Mouse (Mus musculus) forebrain, embryonic 14.5 days (tissue): ENCODE measurements around the gene Slc7a15. TPM values are rescaled to one million over a fixed set of nuclear protein-coding genes. Genes with fewer than 3 reads are reported as not detected.

Experiments used
- ATAC-seq: fragments of 200-750 bp; cut with Nextera tagmentation; 2 replicates; pipeline ENCODE4 v1.8.0; 2017; ENCODE audit warnings: mild to moderate bottlenecking, moderate library complexity
- DNase-seq: peaks from one replicate; pipeline ENCODE4 v3.0.0-alpha.2; 2015; ENCODE audit warnings: low spot score
- H3K27ac ChIP-seq: fragments of 300-500 bp; sonication (generic); 2 replicates; pipeline ENCODE4 v1.5.1; 2014; ENCODE audit warnings: low read depth, mild to moderate bottlenecking, control low read depth, low read length, moderate library complexity
- H3K27me3 ChIP-seq: fragments of 300-500 bp; sonication (generic); replicated peaks from 2 replicates; pipeline ENCODE4 v1.6.1; 2014; ENCODE audit warnings: low read length, control low read depth, mixed read lengths; ENCODE audit not compliant: control insufficient read depth, insufficient read depth
- H3K36me3 ChIP-seq: fragments of 300-500 bp; sonication (generic); 2 replicates; pipeline ENCODE4 v1.6.1; 2014; ENCODE audit warnings: low read length, control low read depth; ENCODE audit not compliant: control insufficient read depth, insufficient read depth
- H3K4me1 ChIP-seq: fragments of 300-500 bp; sonication (generic); 2 replicates; pipeline ENCODE4 v1.6.1; 2014; ENCODE audit warnings: antibody characterized with exemption, low read length, control low read depth; ENCODE audit not compliant: control insufficient read depth, insufficient read depth
- H3K4me2 ChIP-seq: fragments of 300-500 bp; sonication (generic); 2 replicates; pipeline ENCODE4 v1.6.1; 2014; ENCODE audit warnings: mild to moderate bottlenecking, control low read depth, low read length
- H3K4me3 ChIP-seq: fragments of 300-500 bp; sonication (generic); 2 replicates; pipeline ENCODE4 v1.5.1; 2014; ENCODE audit warnings: low read depth, low read length, control low read depth
- H3K9ac ChIP-seq: fragments of 300-500 bp; sonication (generic); 2 replicates; pipeline ENCODE4 v1.6.1; 2014; ENCODE audit warnings: mild to moderate bottlenecking, low read length, control low read depth, moderate library complexity
- H3K9me3 ChIP-seq: fragments of 300-500 bp; sonication (generic); replicated peaks from 2 replicates; pipeline ENCODE4 v1.6.1; 2016; ENCODE audit warnings: low read length, control low read depth, mixed read lengths; ENCODE audit not compliant: control insufficient read depth
- WGBS: fragments of 180-500 bp; shearing (Covaris S2); extraction: QIAGEN DNeasy Blood & Tissue Kit; methylation state at CpG from one replicate; pipeline ENCODE4 v1.1.7; 2014; 5-methylcytosine and 5-hydroxymethylcytosine counted together
- polyA plus RNA-seq: library from polyadenylated mRNA; unstranded; fragments of >200 nt; fragmentation: Nextera tagmentation; extraction: Ambion mirVana; gene quantifications from 2 replicates; pipeline ENCODE4 v1.2.1, GENCODE M21; 2014

Gene Slc7a15
- polyA plus RNA-seq, 1 experiment from 2014 or later = not detected

DNA sequence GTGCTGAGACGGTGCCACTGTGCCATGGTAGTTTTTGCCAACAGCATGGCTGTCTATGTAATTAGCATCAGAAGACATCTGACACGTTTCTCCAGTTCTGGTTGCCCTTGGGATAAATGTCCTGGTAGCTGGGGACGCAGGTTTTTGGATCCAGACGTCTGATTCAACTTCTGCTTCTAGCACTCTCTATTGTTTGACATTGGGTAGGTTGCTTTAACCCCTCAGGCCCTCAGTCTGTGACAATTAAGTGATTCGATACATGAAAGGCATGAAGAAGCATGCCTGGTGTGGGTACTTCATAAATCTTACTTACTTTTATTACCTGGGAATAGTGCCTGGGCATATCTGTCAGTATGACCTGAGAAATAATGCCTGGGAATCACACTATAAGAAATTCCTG lies 74.8 kb downstream of the Slc7a15 start:
- DNase-seq = no peak
- Histone ChIP-seq H3K27ac (no peak overlapping the region), H3K4me1 (no peaks in the 10 kb centered on the region), H3K4me3 (no peak overlapping the region), H3K27me3 (no peaks in the 10 kb centered on the region), H3K9ac (no peak overlapping the region), H3K4me2 (no peak overlapping the region), H3K9me3 (no peaks in the 10 kb centered on the region), H3K36me3 (no peaks in the 10 kb centered on the region)
- WGBS = 65% methylated on average over 5 of the region's 5 CpGs
- no peak for ATAC-seq

DNA sequence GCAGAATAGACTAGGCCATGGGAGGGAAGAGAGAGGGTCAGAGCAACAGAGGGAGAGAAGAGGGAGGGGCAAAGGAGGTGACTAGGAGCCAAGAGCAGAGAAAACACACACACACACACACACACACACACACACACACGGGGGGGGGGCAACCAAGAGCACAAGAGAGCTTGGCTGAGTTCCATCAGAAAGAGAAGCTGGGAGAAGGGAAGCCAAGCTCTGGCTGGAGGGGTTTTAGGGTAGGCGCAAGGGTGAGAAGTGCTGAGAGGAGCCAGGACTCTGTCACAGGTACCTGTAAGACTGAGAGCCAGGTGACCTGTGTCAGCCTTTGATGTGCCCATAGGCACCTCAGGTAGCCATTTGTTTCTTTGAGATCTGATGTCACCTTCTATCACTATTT lies 76.2 kb downstream of the Slc7a15 start:
- no peak overlapping the region for H3K4me3 ChIP-seq
- H3K4me2 ChIP-seq = no peak overlapping the region
- H3K27ac ChIP-seq = no peak overlapping the region
- WGBS = 62% methylated on average over 2 of the region's 2 CpGs
- no peaks in the 10 kb centered on the region for H3K4me1 ChIP-seq
- no peaks in the 10 kb centered on the region for H3K36me3 ChIP-seq
- no peak for ATAC-seq
- H3K9me3 ChIP-seq = no peaks in the 10 kb centered on the region
- no peaks in the 10 kb centered on the region for H3K27me3 ChIP-seq
- DNase-seq = peak; percentile 4
- H3K9ac ChIP-seq = no peak overlapping the region

DNA sequence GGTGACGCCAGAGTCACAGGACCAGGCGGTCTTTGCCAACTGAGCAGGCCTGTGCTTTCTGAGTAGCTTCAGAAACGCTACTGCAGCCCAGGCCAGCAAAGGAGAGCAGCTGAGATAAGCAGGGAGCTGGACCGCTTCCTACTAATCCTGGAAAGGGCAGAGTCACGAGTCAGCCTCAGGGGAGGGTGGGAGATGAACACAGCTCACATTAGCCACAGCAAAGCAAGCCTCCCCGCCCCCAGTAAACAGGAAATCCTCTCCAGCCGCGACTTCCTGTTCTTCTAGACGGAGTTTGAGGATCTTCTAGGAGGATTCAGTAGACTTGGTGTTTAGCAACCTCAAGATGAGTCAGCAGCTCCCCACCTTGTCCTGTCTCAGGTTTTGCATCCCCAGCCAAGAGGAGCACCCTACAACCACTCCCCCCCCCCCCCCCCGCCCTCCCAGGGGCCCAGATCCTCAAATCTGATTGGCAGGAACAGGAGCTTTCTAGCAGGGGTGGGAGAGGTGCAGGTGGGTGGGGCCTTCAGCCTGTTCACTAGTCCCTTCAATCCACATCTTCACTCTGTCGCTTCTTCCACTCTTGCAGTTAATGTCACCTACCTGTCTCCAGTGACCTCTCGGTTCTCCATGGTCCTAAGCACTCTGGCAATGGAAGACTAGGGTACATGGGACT lies 77.4 kb downstream of the Slc7a15 start:
- no peak overlapping the region for H3K4me2 ChIP-seq
- H3K9ac ChIP-seq = no peak overlapping the region
- H3K36me3 ChIP-seq = no peaks in the 10 kb centered on the region
- no peaks in the 10 kb centered on the region for H3K27me3 ChIP-seq
- no peak overlapping the region for H3K27ac ChIP-seq
- H3K4me1 ChIP-seq = no peaks in the 10 kb centered on the region
- WGBS = 68% methylated on average over 11 of the region's 12 CpGs
- no peak for ATAC-seq
- H3K4me3 ChIP-seq = no peak overlapping the region
- H3K9me3 ChIP-seq = no peaks in the 10 kb centered on the region
- peak; percentile 3 for DNase-seq

DNA sequence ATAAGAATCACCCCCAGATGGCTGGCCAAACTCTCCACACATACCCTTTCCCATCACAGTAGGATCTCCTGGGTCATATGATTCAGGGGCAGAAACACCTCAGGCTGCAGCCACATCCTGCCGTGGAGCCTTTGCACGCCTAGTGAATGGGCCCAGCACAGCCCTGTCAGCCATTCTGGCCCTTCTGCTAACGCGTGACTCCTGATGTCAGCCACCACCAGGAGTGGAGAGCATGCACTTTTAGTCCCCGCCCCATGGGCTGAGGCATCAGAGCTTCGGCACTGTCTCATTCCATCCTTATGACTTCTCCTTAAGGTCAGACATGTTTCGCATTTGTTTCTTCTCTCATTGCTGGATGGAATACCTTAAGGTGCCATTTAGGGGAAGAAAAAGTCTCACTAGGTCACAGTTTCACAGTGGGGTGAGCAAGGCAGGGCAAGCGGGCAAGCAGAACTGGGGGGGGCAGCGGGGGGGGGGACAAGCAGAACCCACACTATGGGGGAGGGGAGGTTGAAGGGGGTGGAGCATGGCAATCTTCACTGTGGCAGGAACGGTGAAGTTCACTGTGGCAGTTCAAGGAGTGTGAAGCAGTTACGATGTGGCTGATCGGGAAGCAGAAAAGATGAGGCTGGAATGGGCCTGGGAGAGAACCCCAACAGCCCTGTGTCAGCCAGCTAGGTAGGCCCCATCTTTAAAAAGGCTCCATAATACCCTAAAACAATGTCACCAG lies 79.3 kb downstream of the Slc7a15 start:
- no peak overlapping the region for H3K4me2 ChIP-seq
- H3K4me1 ChIP-seq = no peaks in the 10 kb centered on the region
- DNase-seq = no peak
- 79% methylated on average over 12 of the region's 12 CpGs for WGBS
- no peak overlapping the region for H3K9ac ChIP-seq
- no peak overlapping the region for H3K4me3 ChIP-seq
- H3K27ac ChIP-seq = no peak overlapping the region
- no peak for ATAC-seq
- H3K27me3 ChIP-seq = no peaks in the 10 kb centered on the region
- no peaks in the 10 kb centered on the region for H3K36me3 ChIP-seq
- H3K9me3 ChIP-seq = no peaks in the 10 kb centered on the region

DNA sequence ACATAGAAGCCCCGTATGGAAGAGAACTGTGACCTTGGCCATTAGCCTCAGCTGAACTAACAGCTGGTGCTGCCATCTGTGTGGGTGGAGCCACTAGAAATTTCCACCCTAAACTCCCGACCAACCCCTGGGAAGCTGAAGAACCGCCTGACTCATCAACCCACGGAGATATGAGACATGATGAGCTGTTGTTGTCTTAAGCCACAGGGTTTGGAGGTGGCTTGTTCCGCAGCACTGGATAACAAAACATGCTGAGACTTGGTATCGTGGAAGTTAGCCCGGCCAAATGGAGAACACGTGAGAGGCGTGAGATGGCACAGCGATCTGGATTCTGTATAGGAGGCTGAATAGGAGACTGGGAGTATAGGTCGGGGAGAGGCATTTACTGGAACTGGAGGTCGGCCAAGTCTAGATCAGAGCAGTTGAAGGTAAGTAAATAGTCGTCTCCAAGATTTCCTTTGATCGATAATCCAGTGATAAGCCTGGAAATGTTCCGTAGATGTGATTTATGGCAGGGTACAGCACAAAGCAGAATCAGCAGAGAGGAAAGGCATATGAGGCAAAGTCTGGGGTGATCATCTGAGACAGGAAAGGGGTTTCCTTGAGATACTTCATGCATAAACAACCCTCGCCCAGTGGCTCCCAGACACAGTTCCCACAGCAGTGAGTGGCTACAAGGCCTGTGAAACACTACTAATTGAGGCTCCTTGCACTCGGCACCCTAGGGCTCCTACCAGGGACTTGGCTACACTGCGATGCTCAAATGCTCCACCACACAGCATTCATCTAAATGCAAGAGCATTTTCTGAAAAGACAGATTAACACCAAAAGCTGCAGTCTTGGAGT lies 87.6 kb downstream of the Slc7a15 start:
- no peaks in the 10 kb centered on the region for H3K9me3 ChIP-seq
- no peak overlapping the region for H3K27ac ChIP-seq
- DNase-seq (no peak), ATAC-seq (no peak)
- no peak overlapping the region for H3K4me3 ChIP-seq
- H3K4me2 ChIP-seq = no peak overlapping the region
- H3K27me3 ChIP-seq = no peaks in the 10 kb centered on the region
- 79% methylated on average over 18 of the region's 18 CpGs for WGBS
- no peaks in the 10 kb centered on the region for H3K36me3 ChIP-seq
- H3K9ac ChIP-seq = no peak overlapping the region
- H3K4me1 ChIP-seq = no peaks in the 10 kb centered on the region

DNA sequence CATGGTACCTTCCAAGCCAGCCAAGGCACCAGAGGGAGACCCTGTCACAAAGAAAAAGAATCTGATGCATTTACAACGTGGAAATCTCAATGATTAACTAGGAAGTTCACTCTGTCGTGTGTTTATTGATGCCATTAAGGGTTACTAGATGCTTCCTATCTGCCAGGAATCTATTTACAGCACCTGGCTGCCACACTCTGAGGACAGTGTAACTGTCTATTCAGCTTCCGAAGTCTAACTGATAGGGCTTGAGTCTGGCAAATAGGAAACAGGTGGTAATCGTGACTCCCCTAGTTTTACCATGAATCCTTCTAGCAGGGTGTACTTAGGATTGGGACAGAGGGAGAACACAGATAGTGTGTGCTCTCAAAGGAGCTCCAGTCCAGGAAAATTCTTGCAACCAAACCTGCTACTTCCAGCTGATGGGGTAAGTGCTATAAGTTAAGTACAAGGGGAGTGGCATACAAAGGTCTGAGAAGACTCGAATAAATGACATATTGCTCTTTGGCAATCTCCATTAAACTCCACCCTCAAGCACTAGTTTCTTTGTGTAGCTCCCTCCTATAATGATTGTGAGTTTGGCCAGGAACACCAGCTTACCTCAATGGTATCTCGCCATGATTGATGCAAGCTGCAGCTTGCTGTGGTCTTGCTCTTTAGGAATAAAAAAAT lies 88.4 kb downstream of the Slc7a15 start:
- no peak for ATAC-seq
- DNase-seq = no peak
- no peak overlapping the region for H3K27ac ChIP-seq

DNA sequence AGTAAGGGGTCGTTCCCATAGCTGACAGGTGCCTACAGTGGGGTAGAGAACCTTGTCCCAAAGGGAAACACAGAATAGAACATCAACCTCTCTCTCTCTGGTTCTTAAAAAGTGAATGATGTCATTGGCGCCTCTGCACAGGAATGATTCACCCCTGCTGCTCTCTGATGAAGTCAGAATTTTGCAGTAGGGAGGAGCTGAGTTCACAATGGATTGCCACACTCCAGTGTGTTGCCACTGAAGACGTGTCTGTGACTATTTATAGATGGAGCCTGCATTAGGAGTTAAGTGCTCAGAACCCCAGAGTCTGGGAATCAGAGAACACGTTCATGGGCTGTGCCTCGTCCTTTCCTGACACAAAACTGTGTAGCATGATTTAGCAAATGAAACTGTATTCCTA lies 89.2 kb downstream of the Slc7a15 start:
- Histone ChIP-seq H3K4me3 (no peak overlapping the region), H3K36me3 (no peaks in the 10 kb centered on the region), H3K9me3 (no peaks in the 10 kb centered on the region), H3K4me2 (no peak overlapping the region), H3K9ac (no peak overlapping the region), H3K27ac (no peak overlapping the region), H3K27me3 (no peaks in the 10 kb centered on the region), H3K4me1 (no peaks in the 10 kb centered on the region)
- DNase-seq = no peak
- WGBS = 73% methylated on average over 5 of the region's 5 CpGs
- ATAC-seq = no peak

More for the DNA sequence above, 88.4 kb downstream of the Slc7a15 start:
- WGBS = 82% methylated on average over 6 of the region's 6 CpGs
- Histone ChIP-seq H3K9me3 (no peaks in the 10 kb centered on the region), H3K4me1 (no peaks in the 10 kb centered on the region), H3K4me3 (no peak overlapping the region), H3K27me3 (no peaks in the 10 kb centered on the region), H3K4me2 (no peak overlapping the region), H3K36me3 (no peaks in the 10 kb centered on the region), H3K9ac (no peak overlapping the region)

DNA sequence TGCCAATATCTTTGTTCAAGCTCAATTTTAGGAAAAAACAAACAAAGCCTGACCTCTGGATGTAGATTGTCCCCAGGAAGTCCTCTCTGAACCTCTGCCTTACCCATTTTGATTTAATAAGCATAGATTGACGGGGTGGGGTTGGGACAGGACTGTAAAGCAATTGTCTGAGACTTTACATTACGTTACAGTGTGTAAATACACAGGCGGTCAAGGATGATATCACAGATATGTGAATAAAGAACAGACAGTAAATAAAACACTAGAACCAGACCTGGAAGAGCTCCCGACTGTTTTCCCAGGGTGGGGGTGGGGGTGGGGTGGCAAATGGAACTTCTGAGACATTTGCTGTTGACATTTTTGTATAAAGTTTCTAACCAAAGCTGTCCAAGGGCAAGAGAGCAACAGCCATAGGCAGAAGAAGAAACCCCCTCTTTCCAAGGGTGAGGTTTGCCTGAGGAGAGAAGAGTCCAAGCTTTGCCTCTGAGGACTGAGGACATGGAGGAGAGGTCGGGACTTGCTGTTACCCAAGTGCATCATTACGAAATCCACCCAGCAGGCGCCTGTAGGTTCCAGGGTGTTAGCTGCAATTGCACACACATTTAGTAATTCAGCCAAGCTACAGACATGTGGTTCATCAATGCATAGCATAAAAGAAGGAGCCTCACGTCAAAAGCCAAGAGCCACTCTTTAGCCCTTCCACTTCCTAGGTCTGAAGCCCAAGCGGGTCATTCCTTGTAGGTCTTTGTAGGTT lies 91.7 kb downstream of the Slc7a15 start:
- 74% methylated on average over 9 of the region's 9 CpGs for WGBS
- Histone ChIP-seq H3K4me2 (no peak overlapping the region), H3K4me1 (no peaks in the 10 kb centered on the region), H3K9ac (no peak overlapping the region), H3K4me3 (no peak overlapping the region), H3K9me3 (no peaks in the 10 kb centered on the region), H3K27ac (no peak overlapping the region), H3K27me3 (no peaks in the 10 kb centered on the region), H3K36me3 (no peaks in the 10 kb centered on the region)
- ATAC-seq = no peak
- DNase-seq = no peak
